Mouse (Mus musculus) brain, embryonic 14.5 days (tissue): Measurements from ENCODE around the gene Pomt2. TPM values are rescaled to one million over a fixed set of nuclear protein-coding genes. Genes with fewer than 3 reads are reported as not detected.

Source experiments
- DNase-seq: peaks from one replicate; pipeline ENCODE4 v3.0.0-alpha.2; 2011; ENCODE audit warnings: low read depth
- CTCF ChIP-seq: fragments of 200-500 bp; IDR thresholded peaks from 2 replicates; pipeline ENCODE4 v1.5.1; 2012; ENCODE audit warnings: inconsistent platforms, mild to moderate bottlenecking, moderate library complexity, borderline replicate concordance; ENCODE audit not compliant: insufficient read depth, insufficient read length; ENCODE audit errors: extremely low read depth
- POLR2A ChIP-seq: fragments of 200-500 bp; IDR thresholded peaks from 2 replicates; pipeline ENCODE4 v1.6.1; 2012; ENCODE audit warnings: mild to moderate bottlenecking, inconsistent platforms, borderline replicate concordance; ENCODE audit not compliant: poor library complexity, insufficient read depth, insufficient read length, severe bottlenecking; ENCODE audit errors: extremely low read depth
- polyA plus RNA-seq: library from polyadenylated mRNA; depleted of rRNA; stranded (reverse); fragments of >200 nt; gene quantifications from 2 replicates; pipeline ENCODE4 v1.2.3, GENCODE M21; 2012

The Pomt2 gene
- polyA plus RNA-seq, 1 experiment: 19.2 TPM

DNA sequence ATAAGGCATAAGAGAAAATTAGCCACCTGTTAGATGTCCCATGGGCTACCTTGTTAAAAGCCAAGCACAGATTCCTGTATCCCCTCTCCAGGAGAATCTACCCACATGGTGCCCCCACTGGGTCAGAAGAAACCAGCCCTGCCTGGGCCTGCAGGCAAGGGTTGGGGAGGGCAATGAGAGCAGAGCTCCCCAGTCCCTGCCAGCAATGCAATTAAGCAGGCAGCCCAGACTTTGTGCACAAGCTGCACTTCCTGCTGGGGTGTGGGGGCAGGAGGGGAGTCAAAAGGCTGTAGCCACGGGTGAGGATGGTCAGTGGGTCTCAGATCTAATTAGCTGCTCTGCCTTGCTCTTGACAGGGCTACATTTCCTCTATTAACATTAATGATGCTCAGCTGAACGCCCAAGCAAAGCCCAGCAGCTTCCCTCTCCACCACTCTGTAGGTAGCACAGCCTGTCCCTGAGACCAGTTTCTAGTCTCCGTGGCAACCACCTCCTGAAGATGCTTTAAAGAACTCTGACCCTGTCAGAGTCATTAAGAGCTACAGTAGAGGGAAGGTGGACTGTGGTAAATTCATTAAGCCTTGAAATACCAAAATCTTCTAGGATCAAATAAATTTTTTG is 40.3 kb downstream of the Pomt2 start:
- peak; percentile 43 for DNase-seq

DNA sequence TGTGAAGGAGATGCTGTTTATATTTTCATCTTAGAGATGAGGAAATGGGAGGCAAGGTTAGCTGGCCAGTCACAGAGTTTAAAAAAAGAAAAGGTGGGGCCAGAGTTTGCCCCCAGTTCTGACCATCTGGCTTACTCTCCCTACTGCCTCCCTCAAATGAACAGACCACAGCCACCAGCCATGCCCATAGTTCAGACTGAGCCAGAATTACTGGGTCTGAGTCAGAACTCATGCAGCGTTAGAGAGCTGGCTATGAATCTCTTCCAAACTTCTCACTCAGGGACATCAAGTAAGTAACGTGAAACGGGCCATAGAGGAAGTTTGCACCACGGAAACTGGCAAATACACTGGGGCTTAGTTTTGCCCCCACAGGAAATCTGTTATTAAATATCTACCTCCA is 43.0 kb downstream of the Pomt2 start:
- no peak for DNase-seq
- TF ChIP-seq POLR2A (no peak), CTCF (no peak)

More for the DNA sequence above, 40.3 kb downstream of the Pomt2 start:
- TF ChIP-seq POLR2A (no peak), CTCF (no peak)

DNA sequence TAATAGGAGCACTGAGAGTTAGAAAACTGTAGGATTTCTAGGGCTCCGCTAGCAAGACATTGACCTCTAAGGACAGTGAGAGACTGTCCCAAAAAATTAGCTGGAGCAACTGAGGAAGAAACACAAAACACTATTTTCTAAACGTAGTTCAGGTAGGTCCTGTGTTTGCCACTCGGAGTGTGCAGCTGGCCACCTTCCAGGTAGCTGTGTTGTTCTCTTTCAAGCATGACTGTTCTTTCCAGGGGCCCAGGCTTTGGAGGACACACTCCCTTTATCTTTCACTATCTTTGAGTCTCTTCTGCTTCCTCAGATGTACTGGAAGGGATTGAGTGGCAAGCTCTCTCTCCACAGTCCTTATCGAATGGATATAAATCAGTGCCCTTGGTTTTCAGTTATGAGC is 44.3 kb downstream of the Pomt2 start:
- no peak for DNase-seq
- no peak for TF ChIP-seq CTCF
- no peak for TF ChIP-seq POLR2A

DNA sequence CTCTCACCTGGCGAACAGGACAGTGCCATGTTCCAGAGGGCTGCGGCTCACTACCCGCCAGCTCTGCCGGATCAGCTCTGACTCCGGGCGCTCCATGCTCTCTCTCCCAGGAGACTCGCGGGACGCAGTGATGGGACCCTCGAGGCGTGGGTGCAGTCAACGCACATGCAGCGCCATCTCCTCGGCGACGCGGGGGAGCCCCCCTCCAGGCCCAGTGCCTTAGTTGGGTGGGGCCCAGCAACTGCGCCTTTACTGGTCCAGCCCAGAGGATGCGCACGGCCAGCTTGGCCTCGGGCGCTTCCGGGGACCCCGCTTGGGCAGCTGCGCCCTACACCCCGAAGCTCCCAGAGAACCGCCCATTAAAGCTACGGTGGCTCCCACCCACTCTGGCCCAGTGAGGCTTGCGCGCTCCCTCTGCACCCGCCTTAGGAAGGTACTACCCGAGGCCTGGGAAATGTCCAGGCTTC is 45.6 kb downstream of the Pomt2 start, which contains the start of gene Ngb:
Gene Ngb, minus strand, starts transcription at position 375 of the 467 bp plus-strand sequence.
- TF ChIP-seq CTCF: no peak
- TF ChIP-seq POLR2A: no peak

GRCm38 (mm10) chr12:87100331-87100730 is 47.4 kb downstream of the Pomt2 start:
- TF ChIP-seq CTCF: no peak
- TF ChIP-seq POLR2A: no peak
- DNase-seq: no peak

More for the DNA sequence above, 45.6 kb downstream of the Pomt2 start, which contains the start of gene Ngb:
- no peak for DNase-seq

DNA sequence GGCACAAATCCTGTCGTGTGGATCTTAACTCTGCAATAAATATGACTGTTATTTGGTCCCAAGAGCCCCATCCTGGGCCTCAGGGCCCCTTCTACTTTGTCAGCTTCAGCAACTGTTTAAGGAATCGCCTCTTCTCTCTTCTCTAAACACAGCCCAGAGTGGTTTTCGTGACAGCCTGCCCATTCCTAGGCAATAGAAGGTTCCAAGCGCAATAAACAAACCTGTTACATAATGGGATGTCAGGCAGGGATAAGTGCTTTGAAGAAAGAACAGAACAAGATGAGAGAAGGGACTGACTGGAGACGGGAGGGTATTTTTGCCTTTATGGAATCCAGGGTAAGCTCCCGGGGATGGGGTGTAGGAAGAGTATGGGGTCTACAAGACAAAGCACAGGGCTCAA is 54.1 kb downstream of the Pomt2 start:
- DNase-seq: no peak
- TF ChIP-seq POLR2A: no peak
- TF ChIP-seq CTCF: no peak

DNA sequence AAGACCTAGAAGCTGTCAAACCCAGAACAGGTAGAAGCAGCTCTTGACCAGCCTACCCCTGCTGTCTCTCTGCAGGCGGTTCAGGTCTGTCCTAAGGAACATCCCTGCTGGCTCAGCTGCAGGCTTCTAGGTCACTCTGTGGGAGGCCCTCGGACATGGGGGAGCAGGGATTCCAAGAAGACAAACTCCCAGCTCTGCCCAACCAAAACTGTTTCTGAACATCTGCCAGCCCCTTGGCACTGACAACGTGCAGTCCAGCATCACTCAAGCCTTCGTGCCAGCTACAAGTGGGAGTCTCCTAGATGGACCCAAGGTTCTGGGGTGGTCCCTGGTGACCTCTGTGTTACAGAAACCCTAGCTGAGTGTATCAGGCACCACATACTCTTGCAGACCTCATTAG is 54.5 kb downstream of the Pomt2 start:
- no peak for DNase-seq
- TF ChIP-seq CTCF (no peak), POLR2A (no peak)

GRCm38 (mm10) chr12:87091916-87092315 is 55.9 kb downstream of the Pomt2 start:
- TF ChIP-seq CTCF (no peak), POLR2A (no peak)
- DNase-seq: no peak

DNA sequence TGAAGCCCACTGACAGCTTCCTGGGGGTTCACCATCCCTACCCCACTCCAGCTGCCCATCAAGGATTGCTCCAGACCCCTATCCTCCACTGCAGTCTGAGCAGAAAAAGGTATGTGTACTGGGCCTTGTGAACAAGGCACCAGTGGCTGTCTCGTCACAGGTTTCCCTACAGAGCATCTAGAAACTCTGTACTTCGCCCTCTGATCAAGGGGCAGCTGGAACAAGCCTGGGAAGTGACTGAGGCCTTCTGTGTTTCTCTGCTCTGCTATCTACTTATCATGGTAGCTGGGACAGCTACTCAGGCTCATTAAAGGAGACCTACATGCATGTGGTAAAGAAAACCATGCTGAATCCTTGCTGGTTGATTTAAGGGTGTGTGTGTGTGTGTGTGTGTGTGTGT is 58.1 kb downstream of the Pomt2 start:
- no peak for DNase-seq
- no peak for TF ChIP-seq CTCF
- no peak for TF ChIP-seq POLR2A

DNA sequence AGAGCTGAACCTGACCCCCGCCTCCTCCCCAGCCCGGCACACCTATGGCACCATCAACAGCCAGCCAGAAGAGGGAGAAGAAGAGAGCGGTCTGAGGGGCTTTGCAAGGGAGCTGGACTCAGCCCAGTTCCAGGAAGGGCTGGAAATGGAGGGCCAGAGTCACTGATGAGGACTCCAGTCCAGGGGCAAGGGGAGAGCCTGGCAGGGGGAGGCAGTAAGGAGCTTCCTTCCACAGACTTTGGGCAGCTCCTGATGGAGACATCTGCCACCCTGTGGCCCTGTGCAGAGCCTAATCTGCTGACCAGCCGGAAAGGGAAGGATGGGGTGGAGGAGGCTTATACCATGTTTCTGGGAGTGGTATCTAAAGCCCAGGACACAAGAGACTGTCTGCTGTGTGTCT is 58.5 kb downstream of the Pomt2 start:
- TF ChIP-seq CTCF (no peak), POLR2A (no peak)

GRCm38 (mm10) chr12:87088331-87088730 is 59.4 kb downstream of the Pomt2 start:
- DNase-seq: no peak
- TF ChIP-seq CTCF (peak; percentile 38; the same call in 1 of the 2 replicates), POLR2A (no peak)

More for the DNA sequence above, 58.5 kb downstream of the Pomt2 start:
- DNase-seq: no peak

DNA sequence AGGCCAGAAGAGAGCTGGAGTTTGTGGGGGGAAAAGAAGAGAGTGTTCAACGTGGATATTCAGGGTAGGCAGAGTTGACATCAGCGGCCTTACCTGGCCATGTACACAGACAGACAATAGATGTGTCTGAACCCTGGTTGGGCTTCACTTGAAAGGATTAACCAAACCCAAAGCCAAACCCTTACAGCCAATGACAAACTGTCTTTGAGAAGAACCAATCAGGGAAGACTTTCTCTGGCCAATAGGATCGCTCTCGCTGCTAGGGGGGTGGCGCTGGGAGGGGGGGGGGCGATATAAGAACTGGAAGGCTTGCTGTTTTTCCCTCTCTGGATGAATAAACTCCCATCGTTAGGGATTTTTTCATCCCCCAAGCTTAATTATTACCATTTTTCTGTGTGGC is 60.5 kb downstream of the Pomt2 start:
- TF ChIP-seq POLR2A: no peak
- no peak for TF ChIP-seq CTCF
- DNase-seq: no peak

- DNase-seq: no peak
- TF ChIP-seq CTCF (no peak), POLR2A (no peak)
These were observed 65.0 kb downstream of the Pomt2 start for GRCm38 (mm10) chr12:87082797-87083196.

- no peak for DNase-seq
- no peak for TF ChIP-seq CTCF
- TF ChIP-seq POLR2A: no peak
These were observed 71.2 kb downstream of the Pomt2 start for GRCm38 (mm10) chr12:87076610-87077009.
